Mouse (Mus musculus): Measurements from ENCODE around the gene Rnf115. TPM values are rescaled to one million over a fixed set of nuclear protein-coding genes. Genes with fewer than 3 reads are reported as not detected.
"Not testable (repeated sequence)": the region's sequence is repeated elsewhere in the genome, so short reads cannot be mapped to it uniquely, and the experiment has no call there.

Rnf115 gene
- polyA plus RNA-seq, 1 experiment from 2014 or later: 72.2 TPM

DNA sequence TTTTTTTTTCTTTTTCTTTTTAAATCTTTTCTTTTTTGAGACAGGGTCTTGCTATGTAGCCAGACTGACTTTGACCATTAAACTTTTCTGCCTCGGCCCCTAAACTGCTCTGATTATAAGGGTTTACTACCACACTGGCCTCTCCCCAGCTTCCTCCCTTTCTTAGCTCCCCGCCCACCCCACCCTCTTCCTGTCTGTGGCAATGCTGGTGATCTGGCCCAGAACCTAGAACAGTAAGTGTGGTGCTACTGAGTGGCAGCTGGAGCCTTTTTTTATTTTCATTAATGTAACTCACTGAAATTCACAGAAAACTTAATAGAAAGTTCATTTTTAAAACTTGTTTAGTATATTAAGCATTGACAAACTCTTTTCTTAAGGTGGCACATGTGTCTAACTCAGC, 11.6 kb upstream of the Rnf115 start:
- WGBS: 82% methylated on average over 2 of the region's 2 CpGs

DNA sequence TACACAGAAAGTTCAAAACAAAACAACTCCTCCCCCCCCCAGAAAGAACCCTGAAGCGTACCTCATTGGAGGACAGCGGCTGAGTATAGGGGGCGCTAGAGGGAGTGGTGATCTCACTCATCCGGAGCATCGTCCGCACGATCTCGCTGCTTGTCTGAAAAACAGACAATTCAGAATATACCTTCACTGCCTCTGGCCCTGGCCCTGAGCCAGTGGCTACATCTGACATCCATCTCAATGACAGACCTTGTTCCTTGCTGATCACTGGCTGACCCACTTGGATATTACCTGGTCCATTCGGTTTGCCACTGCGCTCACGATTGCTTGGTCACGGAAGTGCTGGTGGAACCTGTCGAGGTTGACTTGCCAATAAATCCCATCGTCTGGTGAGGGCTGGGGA, 8.3 kb upstream of the Rnf115 start:
- peak; percentile 19; the same call in 1 of the 2 replicates for ATAC-seq (ENCODE audit: low FRiP score, low read depth)
- Histone ChIP-seq H3K27ac (replicated peaks) (no peak overlapping the region), H3K9me3 (no peaks in the 10 kb centered on the region), H3K4me1 (replicated peaks) (no peaks in the 10 kb centered on the region), H3K4me2 (peak overlapping the region; percentile 27), H3K4me3 (no peak overlapping the region), H3K36me3 (peaks cover 30% of the 10 kb centered on the region), H3K9ac (no peak overlapping the region), H3K27me3 (no peaks in the 10 kb centered on the region)
- 25% methylated on average over 14 of the region's 14 CpGs for WGBS

More for the DNA sequence above, 11.6 kb upstream of the Rnf115 start:
- no peak overlapping the region for H3K27ac ChIP-seq (replicated peaks)
- ATAC-seq (ENCODE audit: low FRiP score, low read depth): no peak
- no peaks in the 10 kb centered on the region for H3K4me1 ChIP-seq (replicated peaks)
- H3K9me3 ChIP-seq: no peaks in the 10 kb centered on the region
- H3K4me3 ChIP-seq: no peak overlapping the region
- H3K4me2 ChIP-seq: no peak overlapping the region
- peaks cover 55% of the 10 kb centered on the region for H3K36me3 ChIP-seq
- H3K27me3 ChIP-seq: no peaks in the 10 kb centered on the region
- no peak overlapping the region for H3K9ac ChIP-seq

- under 1% methylated on average over 42 of the region's 42 CpGs for WGBS
- H3K9ac ChIP-seq: peak overlapping the region; percentile 92
- ATAC-seq (ENCODE audit: low FRiP score, low read depth): peak; percentile 67; the same call in 1 of the 2 replicates
These were observed 567 bp downstream of the Rnf115 start for GRCm38 (mm10) chr3:96727828-96728633.

GRCm38 (mm10) chr3:96728634-96729402, 1.4 kb downstream of the Rnf115 start:
- ATAC-seq (ENCODE audit: low FRiP score, low read depth): no peak
- no peaks in the 10 kb centered on the region for H3K9me3 ChIP-seq
- H3K27ac ChIP-seq (replicated peaks): peak overlapping the region; percentile 86
- H3K4me3 ChIP-seq: peak overlapping the region; percentile 81
- H3K36me3 ChIP-seq: no peaks in the 10 kb centered on the region
- H3K4me1 ChIP-seq (replicated peaks): peaks cover 42% of the 10 kb centered on the region
- 42% methylated on average over 7 of the region's 7 CpGs for WGBS
- H3K9ac ChIP-seq: peak overlapping the region; percentile 92
- no peaks in the 10 kb centered on the region for H3K27me3 ChIP-seq
- peak overlapping the region; percentile 77 for H3K4me2 ChIP-seq

More at GRCm38 (mm10) chr3:96727828-96728633, 567 bp downstream of the Rnf115 start:
- peak overlapping the region; percentile 81 for H3K4me3 ChIP-seq
- H3K36me3 ChIP-seq: peaks cover 2% of the 10 kb centered on the region; the same call in 1 of the 2 replicates
- H3K27ac ChIP-seq (replicated peaks): peak overlapping the region; percentile 86
- H3K4me2 ChIP-seq: peak overlapping the region; percentile 77
- H3K9me3 ChIP-seq: no peaks in the 10 kb centered on the region
- H3K4me1 ChIP-seq (replicated peaks): peaks cover 42% of the 10 kb centered on the region
- no peaks in the 10 kb centered on the region for H3K27me3 ChIP-seq

DNA sequence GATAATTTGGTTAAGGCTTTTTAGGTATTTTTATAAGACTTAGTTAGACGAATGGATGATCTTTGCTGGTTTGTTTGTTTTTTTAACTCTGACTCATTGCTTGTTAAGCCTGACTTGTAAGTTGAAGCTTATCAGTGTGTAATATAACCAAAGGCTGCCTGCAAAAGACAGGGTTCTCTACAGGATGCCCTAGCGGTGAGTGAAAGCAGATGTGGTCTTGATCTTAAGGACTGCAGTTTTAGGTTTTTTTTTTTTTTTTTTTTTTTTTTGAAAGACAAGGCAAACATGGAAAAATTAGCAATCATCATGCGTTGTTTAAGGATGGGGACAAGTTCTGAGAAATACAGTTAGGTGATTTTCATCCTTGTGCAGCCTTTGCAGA, 1.9 kb downstream of the Rnf115 start:
- 80% methylated on average over 3 of the region's 3 CpGs for WGBS
- no peaks in the 10 kb centered on the region for H3K27me3 ChIP-seq
- no peak for ATAC-seq (ENCODE audit: low FRiP score, low read depth)
- no peak overlapping the region for H3K27ac ChIP-seq (replicated peaks)
- H3K4me2 ChIP-seq: peak overlapping the region; percentile 77
- H3K4me3 ChIP-seq: peak overlapping the region; percentile 81; the same call in 1 of the 2 replicates
- H3K4me1 ChIP-seq (replicated peaks): peaks cover 42% of the 10 kb centered on the region
- H3K9ac ChIP-seq: no peak overlapping the region
- H3K9me3 ChIP-seq: no peaks in the 10 kb centered on the region
- no peaks in the 10 kb centered on the region for H3K36me3 ChIP-seq

DNA sequence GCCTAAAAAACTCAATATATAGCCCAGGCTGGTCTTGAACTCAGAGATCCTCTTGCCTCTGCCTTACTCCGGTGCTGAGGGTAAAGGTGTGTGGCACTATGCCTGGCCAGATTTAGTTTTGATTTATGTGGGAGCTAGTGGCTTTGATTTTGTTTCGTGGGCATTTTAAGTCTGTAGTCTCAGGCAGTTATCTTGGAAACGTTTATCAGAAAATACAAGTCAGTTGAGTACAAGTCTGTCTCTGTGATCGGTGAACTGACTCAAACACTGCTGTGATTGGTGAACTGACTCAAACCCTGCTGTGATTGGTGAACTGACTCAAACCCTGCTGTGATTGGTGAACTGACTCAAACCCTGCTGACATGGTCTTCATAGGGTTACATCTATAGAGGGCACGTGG, 3.3 kb downstream of the Rnf115 start:
- H3K4me2 ChIP-seq: no peak overlapping the region
- no peaks in the 10 kb centered on the region for H3K27me3 ChIP-seq
- H3K9me3 ChIP-seq: no peaks in the 10 kb centered on the region
- no peak for ATAC-seq (ENCODE audit: low FRiP score, low read depth)
- no peak overlapping the region for H3K4me3 ChIP-seq
- 66% methylated on average over 5 of the region's 5 CpGs for WGBS
- H3K9ac ChIP-seq: no peak overlapping the region
- no peaks in the 10 kb centered on the region for H3K36me3 ChIP-seq
- H3K27ac ChIP-seq (replicated peaks): no peak overlapping the region
- peaks cover 44% of the 10 kb centered on the region for H3K4me1 ChIP-seq (replicated peaks)

DNA sequence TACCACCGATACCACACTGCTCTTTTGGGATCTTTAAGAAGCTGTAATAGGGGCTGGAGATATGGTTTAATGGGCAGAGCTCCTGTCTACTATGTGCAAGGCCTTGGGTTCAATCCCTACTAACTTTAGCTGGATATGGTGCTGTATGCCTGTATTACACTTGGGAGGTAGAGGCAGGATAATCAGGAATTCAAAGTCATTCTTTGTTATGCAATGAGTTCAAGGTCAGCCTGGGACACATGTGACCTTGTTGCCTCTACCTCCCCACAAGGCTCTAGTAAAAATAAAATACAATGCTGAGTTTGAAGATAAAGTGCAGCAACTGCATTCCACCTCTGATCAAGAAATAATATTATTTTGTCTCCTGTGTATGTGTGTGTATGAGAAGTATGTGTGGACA, 6.5 kb downstream of the Rnf115 start:
- ATAC-seq (ENCODE audit: low FRiP score, low read depth): no peak
- Histone ChIP-seq H3K36me3 (no peaks in the 10 kb centered on the region), H3K9me3 (no peaks in the 10 kb centered on the region), H3K27me3 (no peaks in the 10 kb centered on the region), H3K4me3 (no peak overlapping the region), H3K27ac (replicated peaks) (no peak overlapping the region), H3K4me1 (replicated peaks) (peaks cover 29% of the 10 kb centered on the region), H3K4me2 (no peak overlapping the region), H3K9ac (no peak overlapping the region)
- WGBS: 97% methylated on average over 1 of the region's 1 CpGs

DNA sequence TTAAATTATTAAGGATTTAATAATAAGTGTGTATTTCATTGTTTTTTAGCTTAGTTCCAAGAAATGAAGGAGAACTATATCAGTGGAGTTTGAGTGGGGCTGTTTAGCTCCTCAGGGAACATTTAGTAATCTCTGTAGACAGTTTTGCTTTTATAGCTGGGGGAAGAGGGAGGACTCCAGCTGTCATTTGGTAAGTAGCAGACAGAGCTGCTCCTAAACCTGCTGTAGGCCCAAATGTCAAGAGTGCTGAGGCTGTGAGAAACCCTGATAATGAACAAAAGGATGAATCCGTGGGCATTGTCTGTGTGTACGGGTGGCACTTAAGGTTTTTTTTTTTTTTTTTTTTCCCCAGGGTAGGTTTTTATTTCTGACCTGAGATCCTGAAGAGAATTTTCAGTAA, 7.7 kb downstream of the Rnf115 start:
- no peaks in the 10 kb centered on the region for H3K27me3 ChIP-seq
- no peak overlapping the region for H3K4me3 ChIP-seq
- H3K27ac ChIP-seq (replicated peaks): no peak overlapping the region
- WGBS: 72% methylated on average over 2 of the region's 2 CpGs
- H3K36me3 ChIP-seq: no peaks in the 10 kb centered on the region
- H3K4me1 ChIP-seq (replicated peaks): peaks cover 19% of the 10 kb centered on the region
- H3K9me3 ChIP-seq: no peaks in the 10 kb centered on the region
- no peak overlapping the region for H3K9ac ChIP-seq
- ATAC-seq (ENCODE audit: low FRiP score, low read depth): no peak
- H3K4me2 ChIP-seq: no peak overlapping the region

DNA sequence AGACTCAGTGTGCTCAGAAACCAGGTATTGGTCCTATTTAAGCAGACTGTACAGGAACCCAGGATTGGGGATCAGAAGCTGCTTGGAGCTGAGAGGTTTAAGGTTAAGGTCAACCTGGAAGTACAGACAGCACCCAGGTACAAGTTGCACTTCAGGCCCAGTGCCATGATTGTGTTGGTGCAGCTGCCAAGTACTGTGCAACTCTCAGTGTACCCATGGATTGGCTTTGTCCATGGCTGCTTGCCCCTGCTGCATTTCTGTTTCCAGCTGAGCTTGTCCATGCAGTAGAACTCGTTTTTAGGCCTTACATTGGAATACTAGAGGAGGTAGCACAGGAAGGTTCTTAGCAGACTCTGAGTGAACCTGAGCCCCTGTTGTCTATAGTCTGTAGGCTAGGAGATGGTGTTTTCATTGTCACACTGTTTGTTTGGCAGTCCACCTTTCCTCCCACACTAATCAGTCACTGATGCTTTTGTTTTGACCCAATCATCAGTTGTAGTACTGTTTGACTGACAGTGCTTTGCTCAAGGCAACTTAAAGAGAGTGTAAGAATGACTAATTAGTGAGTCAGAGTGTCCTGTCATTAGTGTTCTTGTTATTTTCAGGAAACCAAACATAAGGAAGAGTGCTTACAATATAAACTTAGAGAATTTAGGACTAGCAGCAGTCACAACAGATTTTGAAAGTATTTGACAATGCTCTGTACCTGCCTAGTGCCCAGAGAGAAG, 9.7 kb downstream of the Rnf115 start:
- no peaks in the 10 kb centered on the region for H3K27me3 ChIP-seq
- whole genome bisulfite sequencing: 50% methylated on average over 1 of the region's 1 CpGs
- ATAC-seq (ENCODE audit: low FRiP score, low read depth): no peak
- H3K4me3 ChIP-seq: no peak overlapping the region
- H3K36me3 ChIP-seq: no peaks in the 10 kb centered on the region
- H3K4me1 ChIP-seq (replicated peaks): 0 out of 2 replicates have a peak, but pooled peaks cover 2% of the 10 kb centered on the region
- no peak overlapping the region for H3K27ac ChIP-seq (replicated peaks)
- H3K9me3 ChIP-seq: no peaks in the 10 kb centered on the region
- no peak overlapping the region for H3K9ac ChIP-seq
- no peak overlapping the region for H3K4me2 ChIP-seq

GRCm38 (mm10) chr3:96737995-96738394, 10.5 kb downstream of the Rnf115 start:
- ATAC-seq (ENCODE audit: low FRiP score, low read depth): no peak
- Histone ChIP-seq H3K9me3 (no peaks in the 10 kb centered on the region), H3K27me3 (no peaks in the 10 kb centered on the region), H3K4me1 (replicated peaks) (0 out of 2 replicates have a peak, but pooled peaks cover 2% of the 10 kb centered on the region), H3K9ac (no peak overlapping the region), H3K27ac (replicated peaks) (no peak overlapping the region), H3K4me3 (no peak overlapping the region), H3K36me3 (no peaks in the 10 kb centered on the region), H3K4me2 (no peak overlapping the region)
- WGBS: 83% methylated on average over 1 of the region's 1 CpGs

DNA sequence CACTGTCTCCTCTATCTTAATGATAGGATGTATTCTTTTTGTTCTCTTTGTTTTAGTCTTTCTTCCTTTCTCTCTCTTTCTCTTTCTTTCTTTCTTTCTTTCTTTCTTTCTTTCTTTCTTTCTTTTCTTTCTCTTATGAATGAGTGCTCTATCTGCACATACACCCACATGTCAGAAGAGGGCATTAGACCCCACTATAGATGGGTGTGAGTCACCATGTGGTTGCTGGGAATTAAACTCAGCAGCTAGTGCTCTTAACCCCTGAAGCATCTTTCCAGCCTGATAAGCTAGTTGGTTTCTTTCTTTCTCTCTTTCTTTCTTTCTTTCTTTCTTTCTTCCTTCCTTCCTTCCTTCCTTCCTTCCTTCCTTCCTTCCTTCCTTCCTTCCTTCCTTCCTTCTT, 12.8 kb downstream of the Rnf115 start:
- H3K9me3 ChIP-seq; H3K9ac ChIP-seq; H3K4me2 ChIP-seq; H3K27me3 ChIP-seq; H3K4me1 ChIP-seq (replicated peaks); H3K36me3 ChIP-seq; H3K27ac ChIP-seq (replicated peaks); H3K4me3 ChIP-seq; ATAC-seq (ENCODE audit: low FRiP score, low read depth): not testable (repeated sequence)

GRCm38 (mm10) chr3:96744348-96744747, 16.9 kb downstream of the Rnf115 start:
- Histone ChIP-seq H3K4me1 (replicated peaks) (no peaks in the 10 kb centered on the region), H3K9ac (no peak overlapping the region)
- WGBS: 98% methylated on average over 3 of the region's 3 CpGs

More at GRCm38 (mm10) chr3:96744348-96744747, 16.9 kb downstream of the Rnf115 start:
- Histone ChIP-seq H3K36me3 (no peaks in the 10 kb centered on the region), H3K4me3 (no peak overlapping the region), H3K27ac (replicated peaks) (no peak overlapping the region), H3K27me3 (no peaks in the 10 kb centered on the region), H3K9me3 (no peaks in the 10 kb centered on the region), H3K4me2 (no peak overlapping the region)
- no peak for ATAC-seq (ENCODE audit: low FRiP score, low read depth)

Data from hindbrain, embryonic 15.5 days (tissue).